Mouse (Mus musculus): Measurements from ENCODE around the gene Fan1.
A peak's percentile ranks its signal among the peaks of the same experiment; 100 is the strongest.

Gene Fan1

GRCm38 (mm10) chr7:64327486-64327885 lies 46.4 kb downstream of the Fan1 start:
- DNase-seq, result no peak

GRCm38 (mm10) chr7:64326892-64327291 lies 47.0 kb downstream of the Fan1 start:
- DNase-seq, result peak; percentile 85 to 87

GRCm38 (mm10) chr7:64321658-64322057 lies 52.2 kb downstream of the Fan1 start:
- DNase-seq, result no peak

- no peak for DNase-seq
Measured at GRCm38 (mm10) chr7:64321125-64321524, 52.8 kb downstream of the Fan1 start.

- DNase-seq, result no peak
Measured at GRCm38 (mm10) chr7:64312811-64313210, 61.1 kb downstream of the Fan1 start.

- DNase-seq, result no peak
Measured at GRCm38 (mm10) chr7:64310756-64311155, 63.1 kb downstream of the Fan1 start.

- no peak for DNase-seq
Measured at GRCm38 (mm10) chr7:64310241-64310640, 63.7 kb downstream of the Fan1 start.

Measured in cerebellum, postnatal 36 days (tissue).